Mouse (Mus musculus): ENCODE measurements around the gene Ak2.

Gene Ak2

DNA sequence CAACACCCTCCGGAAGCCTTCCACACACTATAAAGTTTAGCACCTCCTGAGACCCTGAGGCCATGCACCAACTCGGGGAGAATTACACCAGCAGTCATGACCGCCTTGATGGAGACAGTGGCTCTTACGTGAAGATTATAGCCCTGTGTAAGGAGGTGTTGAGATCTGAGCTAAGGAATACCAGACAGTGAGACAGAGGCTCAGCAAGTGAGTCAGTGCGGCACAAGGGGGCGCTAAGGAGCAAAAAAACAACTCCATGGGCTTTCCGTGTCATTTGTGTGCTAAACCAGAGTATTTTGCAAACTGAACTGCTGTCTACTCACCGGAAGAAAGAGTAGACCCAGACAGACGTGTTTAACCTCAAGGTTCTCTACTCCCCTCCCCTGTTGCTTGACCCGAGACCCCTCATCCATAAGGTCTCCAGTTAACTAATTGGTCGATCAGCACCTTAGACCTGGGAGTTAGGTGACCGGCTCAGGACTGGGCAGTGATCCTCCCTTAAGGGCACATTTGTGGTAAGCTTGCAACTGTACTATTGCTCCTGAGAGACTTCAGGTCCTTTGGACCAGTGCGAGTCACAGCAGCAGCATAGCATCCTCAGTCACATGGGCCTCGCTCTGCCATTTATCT lies 20.6 kb upstream of the Ak2 start:
- peak; percentile 70 to 71 for DNase-seq (ENCODE audit: low spot score in 2 of 2)

DNA sequence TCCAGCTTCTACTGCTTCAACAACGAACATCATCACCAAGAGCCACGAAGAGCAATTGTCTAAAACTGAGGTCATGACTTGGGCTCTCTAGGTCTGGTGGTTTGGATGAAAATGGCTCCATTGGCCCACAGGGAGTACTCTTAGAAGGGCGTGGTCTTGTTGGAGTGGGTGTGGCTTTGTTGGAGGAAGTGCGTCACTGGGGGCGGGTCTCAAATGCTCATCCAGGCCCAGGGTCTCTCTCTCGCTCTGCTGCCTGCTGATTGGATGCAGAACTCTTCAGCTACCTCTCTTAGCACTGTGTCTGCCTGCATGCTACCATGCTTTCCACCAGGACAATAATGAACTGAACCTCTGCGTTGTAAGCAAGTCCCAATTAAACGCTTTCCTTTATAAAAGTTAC lies 17.1 kb upstream of the Ak2 start:
- no peak for DNase-seq (ENCODE audit: low spot score in 2 of 2)

- DNase-seq (ENCODE audit: low spot score in 2 of 2), result no peak
Observed at GRCm38 (mm10) chr4:128976577-128976976, 15.2 kb upstream of the Ak2 start.

DNA sequence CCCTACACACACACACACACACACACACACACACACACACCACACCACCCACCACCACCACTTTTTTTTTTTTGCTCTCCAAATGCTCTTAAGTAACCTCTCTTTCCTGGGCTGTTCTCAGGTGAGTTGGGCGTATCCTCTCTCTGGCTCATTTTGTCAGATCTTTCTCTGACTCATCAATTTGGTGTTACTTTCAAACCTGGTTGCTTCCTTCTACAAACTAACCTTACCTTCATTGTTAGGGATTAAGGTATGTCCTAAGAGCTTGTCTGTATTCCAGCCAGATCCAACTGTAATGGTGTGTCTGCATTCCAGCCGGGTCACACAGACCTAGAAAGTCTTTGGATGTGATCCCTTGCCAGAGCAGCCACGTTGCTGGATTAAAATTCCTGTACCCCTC lies 14.5 kb upstream of the Ak2 start:
- no peak for DNase-seq (ENCODE audit: low spot score in 2 of 2)

- DNase-seq (ENCODE audit: low spot score in 2 of 2), result no peak
Observed at GRCm38 (mm10) chr4:128978634-128979033, 13.1 kb upstream of the Ak2 start.

GRCm38 (mm10) chr4:128980890-128981832 lies 10.6 kb upstream of the Ak2 start:
- DNase-seq (ENCODE audit: low spot score in 2 of 2), result no peak

GRCm38 (mm10) chr4:128981833-128982180 lies 10.0 kb upstream of the Ak2 start:
- DNase-seq (ENCODE audit: low spot score in 2 of 2), result no peak

DNA sequence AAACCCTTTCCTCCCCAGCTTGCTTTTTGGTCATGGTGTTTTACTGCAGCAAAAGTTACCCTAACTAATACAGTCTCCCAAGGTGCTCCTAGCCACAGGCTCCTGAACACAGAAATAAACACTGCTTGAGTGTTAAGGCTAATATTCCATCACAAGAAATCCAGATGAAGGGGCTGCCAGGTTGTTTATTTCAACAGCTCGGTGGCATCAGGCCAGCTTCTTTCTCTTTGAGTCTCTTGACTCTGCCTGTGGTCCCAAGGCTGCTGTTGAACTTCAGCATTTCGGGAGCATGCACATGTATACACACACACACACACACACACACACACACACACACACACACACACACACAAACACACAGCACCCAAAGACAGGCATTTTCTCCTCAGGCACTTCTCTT lies 8.6 kb upstream of the Ak2 start:
- DNase-seq (ENCODE audit: low spot score in 2 of 2), result no peak

DNA sequence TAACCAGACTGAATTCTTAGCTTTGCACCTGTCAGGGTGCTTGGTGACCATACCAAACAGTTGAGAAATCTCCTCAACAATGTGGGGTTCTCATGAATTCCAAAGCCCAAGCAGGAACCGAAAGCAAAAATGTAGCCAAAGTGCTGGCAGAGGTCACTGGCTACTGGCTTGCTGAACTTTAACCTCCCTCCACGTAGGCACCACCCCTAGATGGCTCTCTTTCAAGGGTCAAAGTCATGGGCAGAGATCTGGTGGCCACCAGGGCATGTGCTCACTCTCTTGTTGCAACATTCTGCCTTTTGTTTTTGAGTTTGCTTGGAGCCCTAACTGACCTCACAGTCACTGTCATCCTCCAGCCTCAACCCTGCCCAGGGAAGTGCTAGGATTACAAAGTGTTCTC lies 8.1 kb upstream of the Ak2 start:
- no peak for DNase-seq (ENCODE audit: low spot score in 2 of 2)

- DNase-seq (ENCODE audit: low spot score in 2 of 2), result no peak
Observed at GRCm38 (mm10) chr4:128984600-128984999, 7.2 kb upstream of the Ak2 start.

- DNase-seq (ENCODE audit: low spot score in 2 of 2), result no peak
Observed at GRCm38 (mm10) chr4:128988911-128989310, 2.8 kb upstream of the Ak2 start.

- DNase-seq (ENCODE audit: low spot score in 2 of 2), result no peak
Observed at GRCm38 (mm10) chr4:128989678-128990077, 2.1 kb upstream of the Ak2 start.

DNA sequence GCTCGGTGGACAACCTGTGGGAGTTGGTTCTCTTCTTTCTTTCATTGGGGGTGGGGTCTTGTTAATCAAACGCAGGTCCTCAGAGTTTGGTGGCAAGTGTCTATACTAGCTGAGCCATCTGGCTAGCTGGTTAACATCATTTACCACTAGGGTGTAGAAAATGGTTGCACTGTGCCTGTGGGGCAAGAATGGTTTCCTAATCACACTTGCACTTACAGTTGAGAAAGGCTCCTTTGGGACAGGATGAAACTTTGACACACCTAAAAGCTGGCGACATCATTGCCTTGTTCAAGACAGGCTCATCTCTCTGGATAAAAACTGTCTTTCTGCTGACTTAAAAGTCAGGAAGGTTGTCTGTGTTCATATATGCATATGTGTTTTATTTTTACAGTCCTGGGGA lies 418 bp downstream of the Ak2 start:
- DNase-seq (ENCODE audit: low spot score in 2 of 2), result no peak

DNA sequence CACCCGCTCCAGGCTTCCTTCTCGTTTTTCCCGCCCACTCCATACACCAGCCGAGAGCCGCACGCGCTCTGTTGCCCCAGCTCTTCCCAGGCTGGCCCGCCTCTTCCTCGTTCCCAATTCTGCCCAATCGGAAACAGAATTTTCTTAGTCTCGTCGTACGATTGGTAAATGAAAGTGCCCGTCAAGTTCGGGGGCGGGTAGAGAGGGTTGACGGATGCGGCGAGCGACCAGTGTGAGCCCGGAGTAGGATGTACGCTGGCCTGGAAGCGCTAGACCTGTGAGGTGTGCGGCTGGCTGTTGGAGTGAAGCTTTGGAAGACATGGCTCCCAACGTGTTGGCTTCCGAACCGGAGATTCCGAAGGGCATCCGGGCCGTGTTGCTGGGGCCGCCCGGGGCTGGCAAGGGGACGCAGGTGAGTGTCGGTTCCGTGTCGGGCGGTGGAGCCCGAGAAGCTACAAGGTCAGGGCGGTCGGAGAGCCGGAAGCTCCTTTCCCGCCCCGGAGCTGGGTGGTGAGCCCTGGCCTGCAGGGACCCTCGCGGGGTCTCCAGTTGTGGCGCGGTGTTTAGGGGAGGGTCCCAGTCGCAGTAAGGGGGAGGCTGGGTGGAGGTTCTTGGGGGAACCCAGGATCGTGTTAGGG lies 1.4 kb downstream of the Ak2 start:
- peak; percentile 97 to 98 for DNase-seq (ENCODE audit: low spot score in 2 of 2)

DNA sequence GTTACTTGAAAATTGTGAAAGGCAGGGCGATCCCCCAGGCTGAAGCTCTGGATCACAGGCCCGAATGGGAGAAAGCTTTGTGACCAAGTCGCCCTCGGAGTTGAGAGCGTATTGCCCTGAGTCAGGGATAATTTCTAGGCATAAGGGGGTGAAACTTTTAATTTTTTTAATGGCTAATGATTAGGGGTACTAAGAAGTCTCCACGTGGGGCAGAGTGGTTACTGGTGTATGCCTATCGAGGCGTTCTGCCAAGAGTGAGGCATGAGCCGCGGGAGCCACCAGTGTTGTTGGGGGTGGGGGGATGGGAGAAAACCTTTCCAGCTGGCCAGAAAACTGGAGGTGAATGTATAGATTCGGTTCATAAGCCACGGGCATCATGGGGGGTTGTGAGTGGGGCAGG lies 1.9 kb downstream of the Ak2 start:
- no peak for DNase-seq (ENCODE audit: low spot score in 2 of 2)

DNA sequence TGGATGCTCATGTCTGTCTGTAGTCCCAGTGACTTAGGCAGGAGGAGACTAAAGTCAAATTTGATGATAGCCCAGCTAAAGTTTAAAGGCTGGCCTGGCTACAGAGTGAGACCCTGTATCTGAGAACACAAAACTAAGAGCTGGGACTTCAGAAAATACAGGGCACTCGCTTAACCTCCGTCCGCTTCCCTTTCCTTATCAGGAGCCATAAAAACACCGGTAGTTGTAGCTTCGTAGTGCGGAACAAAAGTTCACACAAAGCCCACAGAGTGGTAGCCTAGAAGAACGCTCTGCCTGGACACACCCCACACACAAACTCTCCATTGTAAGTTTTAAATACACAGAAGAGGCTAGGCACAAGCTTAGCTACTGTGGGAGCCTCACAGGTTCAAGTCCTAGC lies 3.5 kb downstream of the Ak2 start:
- DNase-seq (ENCODE audit: low spot score in 2 of 2), result no peak

DNA sequence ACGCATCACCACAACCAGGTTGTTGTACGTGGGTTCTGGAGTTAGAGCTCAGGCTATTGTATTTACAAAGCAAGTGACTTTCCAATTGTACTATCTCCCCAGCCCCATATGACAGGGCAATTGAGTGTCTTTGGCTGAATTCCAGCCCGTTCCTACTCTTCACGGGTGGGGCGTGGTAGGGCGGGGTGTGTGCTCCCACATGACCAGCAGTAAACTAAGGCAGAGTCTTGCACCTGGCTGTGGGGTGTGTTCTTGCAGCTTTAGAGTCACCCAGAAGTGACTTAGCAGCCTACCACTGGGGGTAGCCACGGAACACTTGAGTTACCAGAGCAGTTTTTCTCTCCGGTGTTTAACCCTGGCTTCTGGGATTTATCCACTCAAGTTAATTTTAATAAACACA lies 5.5 kb downstream of the Ak2 start:
- no peak for DNase-seq (ENCODE audit: low spot score in 2 of 2)

DNA sequence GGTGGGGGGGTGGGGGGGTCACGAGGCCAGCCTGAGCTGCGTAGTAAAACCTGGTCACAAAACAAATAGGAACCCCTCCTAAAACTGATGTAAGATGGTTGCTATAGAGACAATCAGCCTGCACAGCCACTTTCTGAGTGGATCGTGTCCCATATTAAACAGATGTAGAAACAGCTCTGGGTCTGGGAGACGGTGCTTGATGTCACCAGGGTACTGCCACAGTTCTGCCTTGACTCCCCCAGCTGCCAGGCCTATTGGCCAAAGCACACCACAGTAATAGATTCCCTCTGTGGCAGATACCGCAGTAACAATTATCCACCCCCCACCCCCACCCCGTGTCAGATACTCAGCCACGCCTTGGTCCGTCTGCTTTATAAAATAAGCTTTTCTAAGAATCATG lies 6.6 kb downstream of the Ak2 start:
- no peak for DNase-seq (ENCODE audit: low spot score in 2 of 2)

- no peak for DNase-seq (ENCODE audit: low spot score in 2 of 2)
Observed at GRCm38 (mm10) chr4:129000786-129001185, 9.0 kb downstream of the Ak2 start.

GRCm38 (mm10) chr4:129003720-129004119 lies 12.0 kb downstream of the Ak2 start:
- DNase-seq (ENCODE audit: low spot score in 2 of 2), result no peak

DNA sequence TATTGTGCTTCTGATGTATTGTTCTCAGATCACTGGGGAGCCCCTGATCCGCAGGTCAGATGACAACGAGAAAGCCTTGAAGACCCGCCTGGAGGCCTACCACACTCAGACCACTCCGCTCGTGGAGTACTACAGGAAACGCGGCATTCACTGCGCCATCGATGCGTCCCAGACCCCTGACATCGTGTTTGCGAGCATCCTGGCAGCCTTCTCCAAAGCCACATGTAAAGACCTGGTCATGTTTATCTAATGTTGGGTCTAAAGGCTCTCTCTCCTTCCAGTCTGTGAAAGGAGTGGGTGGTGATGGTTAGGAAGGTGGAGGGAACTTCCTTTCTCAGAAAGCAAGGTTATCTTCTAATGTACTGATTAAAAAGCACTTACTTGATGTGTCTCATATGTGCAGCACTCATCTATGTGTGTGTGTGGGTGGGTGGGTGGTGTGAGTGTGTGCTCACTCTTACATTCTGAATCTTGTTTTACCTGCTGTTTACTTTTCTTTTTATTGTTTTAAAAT lies 16.3 kb downstream of the Ak2 start:
- no peak for DNase-seq (ENCODE audit: low spot score in 2 of 2)

GRCm38 (mm10) chr4:129008672-129009071 lies 16.9 kb downstream of the Ak2 start:
- no peak for DNase-seq (ENCODE audit: low spot score in 2 of 2)

- DNase-seq (ENCODE audit: low spot score in 2 of 2), result no peak
Observed at GRCm38 (mm10) chr4:129009521-129009920, 17.8 kb downstream of the Ak2 start.
